ENCODE assay signal across 8 mouse cellular contexts in the genomic region with DNA sequence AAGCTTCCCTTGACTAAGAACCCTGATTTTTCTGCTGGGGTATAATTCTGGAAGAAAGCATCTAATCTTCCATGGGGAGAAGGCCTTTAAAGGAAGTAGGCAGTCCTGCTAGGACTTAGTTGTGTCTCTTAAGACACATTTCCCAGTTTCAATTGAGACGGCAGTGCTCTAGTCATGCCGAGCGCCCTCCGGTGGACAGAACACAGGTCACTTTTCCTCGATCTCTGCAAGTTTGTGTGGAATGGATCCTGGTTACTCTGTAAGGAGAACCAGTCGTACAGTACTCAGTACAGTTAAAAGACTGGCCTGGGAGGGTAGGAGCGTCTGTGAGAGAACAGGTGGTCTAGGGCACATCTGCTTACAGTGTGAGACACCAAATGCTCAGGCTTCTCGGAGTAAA. TPM values are rescaled to one million over a fixed set of nuclear protein-coding genes. Genes with fewer than 3 reads are reported as not detected.
DNase-seq lines count a peak whose midpoint lies in the region; ATAC-seq and TF ChIP-seq lines count a peak whose summit lies in the region.

No protein-coding gene starts in this region.

- DNase-seq in ovary, postnatal 36 days (ENCODE audit: low spot score) = peak; percentile 62
- DNase-seq in ovary, adult 18-20 months (ENCODE audit: low spot score) = no peak
- peak; percentile 81 for DNase-seq in cerebellum, adult 9-10 months
- peak; percentile 64 for DNase-seq in hindbrain, embryonic 10.5 days (ENCODE audit: low spot score)
- DNase-seq in left cerebral cortex, adult 18-20 months (ENCODE audit: low spot score in 2 of 2) = peak; percentile 72 to 75
- DNase-seq in lung, postnatal 4 days = peak; percentile 68 to 79

- no peak for TF ChIP-seq POLR2A in small intestine, adult 2 months (IDR thresholded peaks at IDR 0.05; ENCODE audit: low read depth, low read length)

- TF ChIP-seq CTCF in small intestine, adult 2 months (IDR thresholded peaks at IDR 0.05; ENCODE audit: extremely low read depth, insufficient read length, insufficient replicate concordance, low read depth, low read length) = peak; percentile 81; the same call in 1 of the 2 replicates

- H3K4me2 ChIP-seq in forebrain, embryonic 16.5 days (ENCODE audit: low read length) = peak overlapping the region; percentile 99

- H3K4me3 ChIP-seq in forebrain, embryonic 16.5 days (replicated peaks; ENCODE audit: low read length) = peak overlapping the region; percentile 95
- peak overlapping the region; percentile 76 for H3K4me3 ChIP-seq in hindbrain, embryonic 10.5 days
- peak overlapping the region; percentile 30; the same call in 1 of the 2 replicates for H3K4me3 ChIP-seq in small intestine, adult 2 months (ENCODE audit: low read depth, low read length)

- no peak overlapping the region for H3K27ac ChIP-seq in forebrain, embryonic 16.5 days (ENCODE audit: low read length)
- no peak overlapping the region for H3K27ac ChIP-seq in hindbrain, embryonic 10.5 days
- H3K27ac ChIP-seq in small intestine, adult 2 months (ENCODE audit: insufficient read depth, low read depth, low read length) = peak overlapping the region; percentile 13; the same call in 1 of the 2 replicates

- WGBS in forebrain, embryonic 16.5 days = 10% methylated on average over 8 of the region's 8 CpGs
- 39% methylated on average over 8 of the region's 8 CpGs for WGBS in hindbrain, embryonic 10.5 days
- WGBS in small intestine, adult 2 months = 5% methylated on average over 8 of the region's 8 CpGs

- H3K9me3 ChIP-seq in forebrain, embryonic 16.5 days (ENCODE audit: control insufficient read depth, low read length) = no peaks in the 10 kb centered on the region
- H3K9me3 ChIP-seq in hindbrain, embryonic 10.5 days = no peaks in the 10 kb centered on the region

- H3K4me1 ChIP-seq in forebrain, embryonic 16.5 days (replicated peaks; ENCODE audit: control insufficient read depth, insufficient read depth, low read length) = peaks cover 54% of the 10 kb centered on the region
- H3K4me1 ChIP-seq in hindbrain, embryonic 10.5 days (replicated peaks) = peaks cover 71% of the 10 kb centered on the region
- H3K4me1 ChIP-seq in small intestine, adult 2 months (ENCODE audit: control insufficient read depth, insufficient read depth, insufficient read length, low read length) = peaks cover 28% of the 10 kb centered on the region

- ATAC-seq in forebrain, embryonic 16.5 days = no peak

- H3K9ac ChIP-seq in forebrain, embryonic 16.5 days (replicated peaks; ENCODE audit: low read depth, low read length) = peak overlapping the region; percentile 26; the same call in 1 of the 2 replicates

- H3K27me3 ChIP-seq in forebrain, embryonic 16.5 days (replicated peaks; ENCODE audit: control insufficient read depth, insufficient read depth, low read length) = no peaks in the 10 kb centered on the region
- H3K27me3 ChIP-seq in hindbrain, embryonic 10.5 days (ENCODE audit: insufficient read depth, poor library complexity, severe bottlenecking) = no peaks in the 10 kb centered on the region
- H3K27me3 ChIP-seq in small intestine, adult 2 months (ENCODE audit: control insufficient read depth, insufficient read depth, low read length) = no peaks in the 10 kb centered on the region

- no peaks in the 10 kb centered on the region for H3K36me3 ChIP-seq in forebrain, embryonic 16.5 days (ENCODE audit: control insufficient read depth, insufficient read depth)
- H3K36me3 ChIP-seq in hindbrain, embryonic 10.5 days = peaks cover 34% of the 10 kb centered on the region
- peaks cover 11% of the 10 kb centered on the region for H3K36me3 ChIP-seq in small intestine, adult 2 months (ENCODE audit: control insufficient read depth, insufficient read depth, low read length)

RNA-seq across cellular contexts. Expression of gene Ctnnb1, which starts 7.3 kb away (rescaled TPM):
- 611 and 637 TPM in 2 replicates for polyA plus RNA-seq in forebrain, embryonic 16.5 days (2015; fragmentation: Nextera tagmentation; extraction: Ambion mirVana)
- polyA plus RNA-seq in hindbrain, embryonic 10.5 days (2016; fragmentation: Nextera tagmentation; extraction: Ambion mirVana) = 496 and 622 TPM in 2 replicates
- total RNA-seq in left cerebral cortex, adult 18-20 months (2021) = 100 to 1,000 TPM; 475 to 494 TPM
- 137 and 230 TPM in 2 replicates for polyA plus RNA-seq in small intestine, adult 2 months (2012; rRNA removed)

Comparison
In these comparisons a context has a peak if more than half of its experiments do, and no peak if none do; other contexts are left out.
1. H3K4me3 ChIP-seq: peak in every context shown above with its lines; median percentile 95 in forebrain, embryonic 16.5 days; 76 in hindbrain, embryonic 10.5 days; 30 in small intestine, adult 2 months.